Mouse (Mus musculus): ENCODE results near the gene Pde11a. TPM values are rescaled to one million over a fixed set of nuclear protein-coding genes. Genes with fewer than 3 reads are reported as not detected.
A peak's percentile ranks its signal among the peaks of the same experiment; 100 is the strongest.

The Pde11a gene
- polyA plus RNA-seq, 1 experiment: not detected

GRCm38 (mm10) chr2:76372244-76372643, 33.7 kb upstream of the Pde11a start:
- peaks cover 23% of the 10 kb centered on the region for H3K36me3 ChIP-seq (ENCODE audit: control insufficient read depth, insufficient read depth)
- peaks cover 7% of the 10 kb centered on the region for H3K79me2 ChIP-seq (ENCODE audit: control insufficient read depth, insufficient read depth)
- TF ChIP-seq CEBPB (IDR thresholded peaks at IDR 0.05; ENCODE audit: insufficient read depth, poor library complexity, severe bottlenecking) (no peak), MYOG (IDR thresholded peaks at IDR 0.05; ENCODE audit: control insufficient read depth in 1 of 3, insufficient read depth in 1 of 3, insufficient read length in 2 of 3, low read depth in 2 of 3) (no peak), MYOD1 (IDR thresholded peaks at IDR 0.05; ENCODE audit: control insufficient read depth in 1 of 3, insufficient read length in 2 of 3, low read depth in 2 of 3) (no peak), TCF12 (IDR thresholded peaks at IDR 0.05; ENCODE audit: insufficient read depth, poor library complexity, severe bottlenecking) (no peak), MAX (IDR thresholded peaks at IDR 0.05; ENCODE audit: low read depth) (no peak), TCF3 (IDR thresholded peaks at IDR 0.05; ENCODE audit: insufficient read length, low read depth) (no peak), SRF (IDR thresholded peaks at IDR 0.05; ENCODE audit: control insufficient read depth, insufficient read length, low read depth) (no peak), POLR2AphosphoS2 (IDR thresholded peaks at IDR 0.05; ENCODE audit: insufficient read length, low read depth) (no peak), REST (IDR thresholded peaks at IDR 0.05; ENCODE audit: insufficient read depth, insufficient read length) (no peak), E2F4 (IDR thresholded peaks at IDR 0.05; ENCODE audit: insufficient read depth) (no peak)
- H3ac ChIP-seq (ENCODE audit: control insufficient read depth, insufficient read length): no peak overlapping the region
- H3K4me3 ChIP-seq: no peak overlapping the region
- H3K4me2 ChIP-seq (ENCODE audit: low read depth): no peak overlapping the region
- no peaks in the 10 kb centered on the region for H3K27me3 ChIP-seq (ENCODE audit: control insufficient read depth, insufficient read depth, insufficient read length)

DNA sequence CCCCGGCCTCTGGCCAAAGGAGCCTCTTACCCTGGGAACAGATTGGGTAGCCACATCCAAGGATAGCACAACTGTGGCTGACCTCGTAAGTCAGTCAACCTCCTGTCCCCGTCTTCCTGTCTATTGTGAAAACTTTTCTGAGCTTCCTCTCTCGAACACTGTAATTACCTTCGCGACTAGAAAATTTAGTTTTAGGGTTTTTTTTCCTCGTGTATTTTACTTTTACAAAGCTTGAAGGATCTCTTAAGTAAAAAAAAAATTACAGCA, 32.0 kb upstream of the Pde11a start:
- Histone ChIP-seq H3K36me3 (ENCODE audit: control insufficient read depth, insufficient read depth) (peaks cover 21% of the 10 kb centered on the region), H3K27me3 (ENCODE audit: control insufficient read depth, insufficient read depth, insufficient read length) (no peaks in the 10 kb centered on the region), H3ac (ENCODE audit: control insufficient read depth, insufficient read length) (peak overlapping the region; percentile 71), H3K4me3 (peak overlapping the region; percentile 86), H3K4me2 (ENCODE audit: low read depth) (peak overlapping the region; percentile 82), H3K79me2 (ENCODE audit: control insufficient read depth, insufficient read depth) (peaks cover 7% of the 10 kb centered on the region)
- no peak for TF ChIP-seq TCF12 (IDR thresholded peaks at IDR 0.05; ENCODE audit: insufficient read depth, poor library complexity, severe bottlenecking)
- no peak for TF ChIP-seq POLR2AphosphoS2 (IDR thresholded peaks at IDR 0.05; ENCODE audit: insufficient read length, low read depth)
- no peak for TF ChIP-seq USF1 (IDR thresholded peaks at IDR 0.05; ENCODE audit: low read depth)
- no peak for TF ChIP-seq MYOG (IDR thresholded peaks at IDR 0.05; ENCODE audit: control insufficient read depth in 1 of 3, insufficient read depth in 1 of 3, insufficient read length in 2 of 3, low read depth in 2 of 3)
- no peak for TF ChIP-seq MYOD1 (IDR thresholded peaks at IDR 0.05; ENCODE audit: control insufficient read depth in 1 of 3, insufficient read length in 2 of 3, low read depth in 2 of 3)
- no peak for TF ChIP-seq E2F4 (IDR thresholded peaks at IDR 0.05; ENCODE audit: insufficient read depth)
- TF ChIP-seq CEBPB (IDR thresholded peaks at IDR 0.05; ENCODE audit: insufficient read depth, poor library complexity, severe bottlenecking): no peak
- no peak for TF ChIP-seq SRF (IDR thresholded peaks at IDR 0.05; ENCODE audit: control insufficient read depth, insufficient read length, low read depth)
- no peak for TF ChIP-seq POLR2A (IDR thresholded peaks at IDR 0.05; ENCODE audit: insufficient read length, low read depth)
- no peak for TF ChIP-seq MAX (IDR thresholded peaks at IDR 0.05; ENCODE audit: low read depth)
- no peak for TF ChIP-seq REST (IDR thresholded peaks at IDR 0.05; ENCODE audit: insufficient read depth, insufficient read length)
- no peak for TF ChIP-seq TCF3 (IDR thresholded peaks at IDR 0.05; ENCODE audit: insufficient read length, low read depth)

DNA sequence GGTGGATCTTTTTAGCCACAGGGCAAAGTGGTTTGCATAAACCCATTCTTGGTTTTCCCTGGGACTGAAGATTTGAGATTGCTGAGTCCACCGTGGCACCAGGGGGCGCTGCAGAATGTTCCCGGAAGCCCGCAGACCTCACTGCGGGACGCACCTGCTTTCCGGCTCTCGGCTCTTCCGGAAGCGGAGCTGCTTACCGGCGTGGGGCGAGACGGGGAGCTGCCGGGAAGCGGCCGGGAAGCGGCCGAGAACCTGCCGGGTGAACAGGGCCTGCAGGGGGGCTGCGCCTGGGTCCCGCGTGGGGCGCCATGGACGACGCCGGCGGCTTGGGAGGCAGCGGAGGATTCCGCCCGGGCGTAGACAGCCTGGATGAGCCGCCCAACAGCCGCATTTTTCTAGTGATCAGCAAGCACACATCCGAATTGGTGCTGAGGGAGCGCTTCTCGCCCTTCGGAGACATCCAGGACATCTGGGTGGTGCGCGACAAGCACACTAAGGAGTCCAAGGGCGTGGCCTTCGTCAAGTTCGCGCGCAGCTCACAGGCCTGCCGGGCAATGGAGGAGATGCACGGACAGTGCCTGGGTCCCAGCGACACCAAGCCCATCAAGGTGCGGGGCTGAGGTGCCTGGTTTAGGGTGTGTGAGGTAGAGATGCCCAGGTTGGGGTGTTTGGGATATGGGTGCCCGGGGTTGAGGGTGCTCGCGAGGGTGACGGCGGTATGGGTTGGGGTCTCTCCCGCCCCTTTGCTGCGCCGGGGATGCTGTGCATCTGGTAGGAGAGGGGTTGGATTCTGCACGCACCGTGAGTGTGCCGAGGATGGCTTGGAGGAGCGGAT, 31.5 kb upstream of the Pde11a start, which contains the start of gene Rbm45:
Rbm45 (plus strand) TSS at position 164 of the 835 bp plus-strand sequence.
- Histone ChIP-seq H3ac (ENCODE audit: control insufficient read depth, insufficient read length) (peak within 1 kb of the TSS; percentile 71), H3K27me3 (ENCODE audit: control insufficient read depth, insufficient read depth, insufficient read length) (no peaks in the 10 kb centered on the region), H3K79me2 (ENCODE audit: control insufficient read depth, insufficient read depth) (peaks cover 7% of the 10 kb centered on the region), H3K4me2 (ENCODE audit: low read depth) (peak within 1 kb of the TSS; percentile 82), H3K36me3 (ENCODE audit: control insufficient read depth, insufficient read depth) (peaks cover 15% of the 10 kb centered on the region), H3K4me3 (peak within 1 kb of the TSS; percentile 86)
- TF ChIP-seq MYOG (IDR thresholded peaks at IDR 0.05; ENCODE audit: control insufficient read depth in 1 of 3, insufficient read depth in 1 of 3, insufficient read length in 2 of 3, low read depth in 2 of 3): peak in 2 of 3 experiments; percentile 22 to 75
- TF ChIP-seq MYOD1 (IDR thresholded peaks at IDR 0.05; ENCODE audit: control insufficient read depth in 1 of 3, insufficient read length in 2 of 3, low read depth in 2 of 3): peak in 2 of 3 experiments; percentile 33 to 58
- no peak for TF ChIP-seq POLR2AphosphoS2 (IDR thresholded peaks at IDR 0.05; ENCODE audit: insufficient read length, low read depth)
- peak; percentile 37 for TF ChIP-seq POLR2A (IDR thresholded peaks at IDR 0.05; ENCODE audit: insufficient read length, low read depth)
- no peak for TF ChIP-seq TCF12 (IDR thresholded peaks at IDR 0.05; ENCODE audit: insufficient read depth, poor library complexity, severe bottlenecking)

- Histone ChIP-seq H3K36me3 (ENCODE audit: control insufficient read depth, insufficient read depth) (peaks cover 6% of the 10 kb centered on the region), H3K4me3 (peak overlapping the region; percentile 86), H3K27me3 (ENCODE audit: control insufficient read depth, insufficient read depth, insufficient read length) (no peaks in the 10 kb centered on the region), H3K79me2 (ENCODE audit: control insufficient read depth, insufficient read depth) (peaks cover 7% of the 10 kb centered on the region), H3ac (ENCODE audit: control insufficient read depth, insufficient read length) (no peak overlapping the region), H3K4me2 (ENCODE audit: low read depth) (no peak overlapping the region)
- no peak for TF ChIP-seq USF1 (IDR thresholded peaks at IDR 0.05; ENCODE audit: low read depth)
- TF ChIP-seq REST (IDR thresholded peaks at IDR 0.05; ENCODE audit: insufficient read depth, insufficient read length): no peak
- TF ChIP-seq SRF (IDR thresholded peaks at IDR 0.05; ENCODE audit: control insufficient read depth, insufficient read length, low read depth): no peak
- TF ChIP-seq TCF12 (IDR thresholded peaks at IDR 0.05; ENCODE audit: insufficient read depth, poor library complexity, severe bottlenecking): no peak
- TF ChIP-seq CEBPB (IDR thresholded peaks at IDR 0.05; ENCODE audit: insufficient read depth, poor library complexity, severe bottlenecking): no peak
These were observed 30.5 kb upstream of the Pde11a start for GRCm38 (mm10) chr2:76368861-76369660.
